14 mouse cellular contexts compared by ENCODE assay signal in genomic region chr11:115049282-115049895, GRCm38 (mm10). TPM values are rescaled to one million over a fixed set of nuclear protein-coding genes. Genes with fewer than 3 reads are reported as not detected.
DNase-seq lines count a peak whose midpoint lies in the region; ATAC-seq and TF ChIP-seq lines count a peak whose summit lies in the region.
"Had no signal": no experiment of that assay in that cellular context is flagged by ENCODE, and none has a peak within 500 bp of the region (broad histone marks: within the 10 kb centered on the region; RNA-seq: fewer than 3 reads in every experiment).

No protein-coding gene starts in this region.

- no peaks in the 10 kb centered on the region for H3K9me3 ChIP-seq in lung, embryonic 14.5 days (ENCODE audit: low read depth, low read length)
- H3K9me3 ChIP-seq: hindbrain, embryonic 13.5 days had no signal

- no peak overlapping the region for H3K4me2 ChIP-seq in lung, embryonic 14.5 days
- H3K4me2 ChIP-seq: hindbrain, embryonic 13.5 days had no signal

- H3K4me1 ChIP-seq in lung, embryonic 14.5 days (ENCODE audit: insufficient read depth): no peaks in the 10 kb centered on the region
- no peaks in the 10 kb centered on the region for H3K4me1 ChIP-seq in lung, adult 2 months (ENCODE audit: control insufficient read depth, insufficient read depth, low read length)
- H3K4me1 ChIP-seq: hindbrain, embryonic 13.5 days had no signal

- H3K9ac ChIP-seq in lung, embryonic 14.5 days: no peak overlapping the region
- H3K9ac ChIP-seq: hindbrain, embryonic 13.5 days had no signal

- peak; percentile 90 for ATAC-seq in cerebellum, adult (ENCODE audit: insufficient number of reproducible peaks, low FRiP score, low TSS enrichment)
- no peak for ATAC-seq in lung, embryonic 14.5 days (ENCODE audit: insufficient read depth)
- ATAC-seq in activated CD4-positive, CD25-positive, alpha-beta regulatory T cell, adult 4 months: no peak
- no peak for ATAC-seq in erythroid progenitor cell, adult 5-6 weeks (replicated peaks; ENCODE audit: low FRiP score, poor library complexity, severe bottlenecking)

- TF ChIP-seq POLR2A in lung, adult 2 months (IDR thresholded peaks at IDR 0.05; ENCODE audit: borderline replicate concordance, extremely low read depth, low read depth, low read length): no peak

- no peak overlapping the region for H3K4me3 ChIP-seq in lung, embryonic 14.5 days (ENCODE audit: low read depth, low read length)
- H3K4me3 ChIP-seq in lung, adult 2 months (replicated peaks; ENCODE audit: extremely low read depth, low read depth, low read length): no peak overlapping the region
- H3K4me3 ChIP-seq: hindbrain, embryonic 13.5 days; myocyte had no signal

- DNase-seq in cerebellum, postnatal 4 days (ENCODE audit: low spot score in 2 of 2): no peak
- peak; percentile 41 for DNase-seq in lung, embryonic 14.5 days
- no peak for DNase-seq in lung, adult 2 months
- DNase-seq in cerebellum, postnatal 10 days: peak; percentile 88 to 93
- DNase-seq in splenic B cell, adult 2 months (ENCODE audit: low read depth, low spot score): peak; percentile 47
- DNase-seq: adrenal gland, adult 8-10 months; gastrocnemius, postnatal 36 days; lung, adult 18-20 months had no signal

- no peaks in the 10 kb centered on the region for H3K36me3 ChIP-seq in lung, embryonic 14.5 days (ENCODE audit: insufficient read depth)
- no peaks in the 10 kb centered on the region for H3K36me3 ChIP-seq in splenic B cell, adult 2 months (ENCODE audit: control insufficient read depth, insufficient read depth, low read length, poor library complexity, severe bottlenecking)
- H3K36me3 ChIP-seq: hindbrain, embryonic 13.5 days had no signal

- 31% methylated on average over 3 of the region's 3 CpGs for WGBS in lung, embryonic 14.5 days
- 33% methylated on average over 3 of the region's 3 CpGs for WGBS in lung, adult 2 months

- peak; percentile 24; the same call in 1 of the 2 replicates for TF ChIP-seq CTCF in lung, embryonic 14.5 days (IDR thresholded peaks at IDR 0.05; ENCODE audit: low read depth)
- TF ChIP-seq CTCF in lung, adult 2 months (IDR thresholded peaks at IDR 0.05; ENCODE audit: insufficient read depth, low read length): no peak

- H3K27me3 ChIP-seq in lung, embryonic 14.5 days (ENCODE audit: insufficient read depth, low read length): no peaks in the 10 kb centered on the region
- H3K27me3 ChIP-seq in splenic B cell, adult 2 months (ENCODE audit: control insufficient read depth, insufficient read depth, low read length, poor library complexity, severe bottlenecking): no peaks in the 10 kb centered on the region

- no peak overlapping the region for H3K27ac ChIP-seq in lung, embryonic 14.5 days (ENCODE audit: low read depth)
- H3K27ac ChIP-seq: hindbrain, embryonic 13.5 days had no signal

RNA-seq across cellular contexts. Expression of gene Cd300ld3, which starts 1.2 kb away (rescaled TPM):
- polyA plus RNA-seq in lung, embryonic 14.5 days (2014; fragmentation: Nextera tagmentation; extraction: Ambion mirVana): not detected in 2 replicates
- 18.6 and 25.0 TPM in 2 replicates for polyA plus RNA-seq in lung, adult 2 months (2012; rRNA removed)
- not detected for polyA plus RNA-seq in activated CD4-positive, CD25-positive, alpha-beta regulatory T cell, adult 4 months (2017; shearing (Covaris generic))
- 5.8 and 11.7 TPM in 2 replicates for total RNA-seq in erythroid progenitor cell, adult 5-6 weeks (2015; ENCODE audit: low replicate concordance)
- total RNA-seq in erythroid progenitor cell, adult 5-6 weeks (2017; ENCODE audit: low replicate concordance): 4.1 and 5.7 TPM in 2 replicates
- polyA plus RNA-seq: hindbrain, embryonic 13.5 days; myocyte had no signal

RNA-seq across cellular contexts. Expression of gene Cd300ld5, which starts 11.8 kb away (rescaled TPM):
- polyA plus RNA-seq in lung, embryonic 14.5 days (2014; fragmentation: Nextera tagmentation; extraction: Ambion mirVana): not detected in 2 replicates
- 2.2 and 2.3 TPM in 2 replicates for polyA plus RNA-seq in lung, adult 2 months (2012; rRNA removed)
- not detected for polyA plus RNA-seq in activated CD4-positive, CD25-positive, alpha-beta regulatory T cell, adult 4 months (2017; shearing (Covaris generic))
- 5.8 and 11.7 TPM in 2 replicates for total RNA-seq in erythroid progenitor cell, adult 5-6 weeks (2015; ENCODE audit: low replicate concordance)
- not detected in 2 replicates for total RNA-seq in erythroid progenitor cell, adult 5-6 weeks (2017; ENCODE audit: low replicate concordance)
- polyA plus RNA-seq: hindbrain, embryonic 13.5 days had no signal

RNA-seq across cellular contexts. Expression of gene Cd300e, which starts 12.6 kb away (rescaled TPM):
- not detected in 2 replicates for polyA plus RNA-seq in lung, embryonic 14.5 days (2014; fragmentation: Nextera tagmentation; extraction: Ambion mirVana)
- polyA plus RNA-seq in lung, adult 2 months (2012; rRNA removed): 2.1 and 2.6 TPM in 2 replicates
- not detected for polyA plus RNA-seq in activated CD4-positive, CD25-positive, alpha-beta regulatory T cell, adult 4 months (2017; shearing (Covaris generic))
- total RNA-seq in erythroid progenitor cell, adult 5-6 weeks (2015; ENCODE audit: low replicate concordance): 0.36 and 3.8 TPM in 2 replicates
- not detected in 2 replicates for total RNA-seq in erythroid progenitor cell, adult 5-6 weeks (2017; ENCODE audit: low replicate concordance)
- total RNA-seq: gastrocnemius, postnatal 36 days had no signal
- polyA plus RNA-seq: hindbrain, embryonic 13.5 days; myocyte had no signal

RNA-seq across cellular contexts. Expression of gene Cd300ld4, which starts 22.6 kb away (rescaled TPM):
- polyA plus RNA-seq in lung, embryonic 14.5 days (2014; fragmentation: Nextera tagmentation; extraction: Ambion mirVana): not detected in 2 replicates
- polyA plus RNA-seq in lung, adult 2 months (2012; rRNA removed): 0.43 and 0.77 TPM in 2 replicates
- polyA plus RNA-seq in activated CD4-positive, CD25-positive, alpha-beta regulatory T cell, adult 4 months (2017; shearing (Covaris generic)): not detected
- total RNA-seq in erythroid progenitor cell, adult 5-6 weeks (2015; ENCODE audit: low replicate concordance): not detected in 2 replicates
- total RNA-seq in erythroid progenitor cell, adult 5-6 weeks (2017; ENCODE audit: low replicate concordance): not detected in 2 replicates
- total RNA-seq: adrenal gland, adult 8-10 months had no signal
- polyA plus RNA-seq: hindbrain, embryonic 13.5 days; myocyte had no signal

RNA-seq across cellular contexts. Expression of gene Cd300ld2, which starts 33.4 kb away (rescaled TPM):
- not detected in 2 replicates for polyA plus RNA-seq in lung, embryonic 14.5 days (2014; fragmentation: Nextera tagmentation; extraction: Ambion mirVana)
- 0.18 and 0.32 TPM in 2 replicates for polyA plus RNA-seq in lung, adult 2 months (2012; rRNA removed)
- polyA plus RNA-seq in activated CD4-positive, CD25-positive, alpha-beta regulatory T cell, adult 4 months (2017; shearing (Covaris generic)): not detected
- total RNA-seq in erythroid progenitor cell, adult 5-6 weeks (2015; ENCODE audit: low replicate concordance): not detected in 2 replicates
- not detected in 2 replicates for total RNA-seq in erythroid progenitor cell, adult 5-6 weeks (2017; ENCODE audit: low replicate concordance)
- total RNA-seq: gastrocnemius, postnatal 36 days; layer of hippocampus, adult 8-10 months had no signal
- polyA plus RNA-seq: hindbrain, embryonic 13.5 days; myocyte had no signal

Comparison
In these comparisons a context has a peak if more than half of its experiments do, and no peak if none do; other contexts are left out.
1. DNase-seq: peak in lung, embryonic 14.5 days (single experiment), cerebellum, postnatal 10 days (2 of 2) and splenic B cell, adult 2 months (single experiment); none in cerebellum, postnatal 4 days (0 of 2) and lung, adult 2 months (single experiment).
2. RNA of gene Cd300ld3, which starts 1.2 kb away (polyA plus RNA-seq): 18.6 to 25.0 TPM in lung, adult 2 months; not detected in lung, embryonic 14.5 days and not detected in activated CD4-positive, CD25-positive, alpha-beta regulatory T cell, adult 4 months; every median in the first group is over 10 times any median in the second.